Mouse (Mus musculus): ENCODE results near the gene Parp3. TPM values are rescaled to one million over a fixed set of nuclear protein-coding genes. Genes with fewer than 3 reads are reported as not detected.
A peak's percentile ranks its signal among the peaks of the same experiment; 100 is the strongest.

The Parp3 gene
- total and polyA plus RNA-seq, 3 experiments = 29.4 to 46.7 (median 31.2) TPM

DNA sequence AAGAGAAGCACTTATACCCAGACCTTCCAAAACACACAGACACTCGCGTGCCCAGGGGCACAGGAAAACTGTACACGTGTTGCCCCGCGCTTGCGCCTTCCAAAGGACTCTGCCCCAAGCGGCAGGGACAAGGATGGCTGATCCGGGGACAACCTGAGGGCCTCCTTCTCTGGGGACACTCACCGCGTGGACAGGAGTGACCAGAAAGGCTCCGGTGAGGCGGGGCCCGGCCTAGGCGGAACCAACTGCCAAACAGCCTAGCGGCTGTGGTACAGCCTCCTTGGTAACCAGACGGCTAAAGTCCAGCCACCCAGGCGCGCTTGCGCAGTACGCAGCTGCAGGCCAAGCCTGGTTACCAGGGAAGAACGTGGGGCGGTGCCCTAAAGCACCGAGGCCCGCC, 29.4 kb downstream of the Parp3 start, which contains the start of the genes Abhd14b and Abhd14a:
Abhd14b (plus strand) TSS at position 112 of the 400 bp plus-strand sequence.
Abhd14a (minus strand) TSS at position 331 of the 400 bp plus-strand sequence.
- TF ChIP-seq POLR2A (IDR thresholded peaks at IDR 0.05; ENCODE audit: insufficient read depth, low read depth, low read length) (peak; percentile 64; the same call in 1 of the 2 replicates), EP300 (IDR thresholded peaks at IDR 0.05; ENCODE audit: insufficient read depth, low read depth, low read length) (0 out of 2 replicates have a peak, but pooled peaks have one; percentile 29), CTCF (IDR thresholded peaks at IDR 0.05) (peak; percentile 73)
- Histone ChIP-seq H3K27ac (peak within 1 kb of the TSS; percentile 95), H3K9ac (ENCODE audit: low read depth, low read length) (peak within 1 kb of the TSS; percentile 64), H3K36me3 (ENCODE audit: control insufficient read depth, insufficient read depth, low read length) (no peaks in the 10 kb centered on the region), H3K27me3 (ENCODE audit: control insufficient read depth, insufficient read depth, low read length) (no peaks in the 10 kb centered on the region), H3K4me1 (ENCODE audit: control insufficient read depth, insufficient read depth, low read length) (peaks cover 10% of the 10 kb centered on the region), H3K4me3 (peak within 1 kb of the TSS; percentile 80), H3K79me2 (replicated peaks; ENCODE audit: control insufficient read depth, insufficient read depth, low read length) (no peaks in the 10 kb centered on the region)
- under 1% methylated on average over 24 of the region's 24 CpGs for WGBS
- intact Hi-C loops (cut with DNase I) = no loop called here
- DNase-seq = peak; percentile 94 to 97

DNA sequence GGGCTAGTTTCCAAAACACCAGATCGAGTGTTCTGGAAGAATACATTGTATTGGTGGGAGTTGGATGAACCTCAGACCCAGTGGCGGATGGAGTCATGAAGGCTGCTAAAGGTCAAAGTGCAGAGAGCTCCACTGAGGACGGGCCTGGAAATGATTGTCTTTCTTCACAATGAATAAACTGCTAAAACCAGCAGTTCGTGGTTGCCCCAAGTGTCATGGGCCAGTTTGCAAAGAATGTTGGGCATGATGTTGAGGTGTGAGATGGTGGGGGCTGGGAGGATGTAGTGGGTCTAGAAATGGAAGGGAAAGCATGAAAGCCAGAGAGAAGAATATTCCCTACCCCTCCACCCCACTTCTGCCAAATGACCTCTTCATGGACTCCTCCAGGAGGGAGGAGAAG, 31.9 kb downstream of the Parp3 start:
- intact Hi-C loops (cut with DNase I) = no loop called here
- peaks cover 5% of the 10 kb centered on the region for H3K4me1 ChIP-seq (ENCODE audit: control insufficient read depth, insufficient read depth, low read length)
- no peak overlapping the region for H3K27ac ChIP-seq
- no peaks in the 10 kb centered on the region for H3K36me3 ChIP-seq (ENCODE audit: control insufficient read depth, insufficient read depth, low read length)
- 76% methylated on average over 4 of the region's 4 CpGs for WGBS
- H3K4me3 ChIP-seq = no peak overlapping the region
- no peak for DNase-seq
- no peaks in the 10 kb centered on the region for H3K27me3 ChIP-seq (ENCODE audit: control insufficient read depth, insufficient read depth, low read length)
- H3K9ac ChIP-seq (ENCODE audit: low read depth, low read length) = no peak overlapping the region
- H3K79me2 ChIP-seq (replicated peaks; ENCODE audit: control insufficient read depth, insufficient read depth, low read length) = no peaks in the 10 kb centered on the region
- no peak for TF ChIP-seq EP300 (IDR thresholded peaks at IDR 0.05; ENCODE audit: insufficient read depth, low read depth, low read length)
- TF ChIP-seq POLR2A (IDR thresholded peaks at IDR 0.05; ENCODE audit: insufficient read depth, low read depth, low read length) = no peak
- TF ChIP-seq CTCF (IDR thresholded peaks at IDR 0.05) = no peak

DNA sequence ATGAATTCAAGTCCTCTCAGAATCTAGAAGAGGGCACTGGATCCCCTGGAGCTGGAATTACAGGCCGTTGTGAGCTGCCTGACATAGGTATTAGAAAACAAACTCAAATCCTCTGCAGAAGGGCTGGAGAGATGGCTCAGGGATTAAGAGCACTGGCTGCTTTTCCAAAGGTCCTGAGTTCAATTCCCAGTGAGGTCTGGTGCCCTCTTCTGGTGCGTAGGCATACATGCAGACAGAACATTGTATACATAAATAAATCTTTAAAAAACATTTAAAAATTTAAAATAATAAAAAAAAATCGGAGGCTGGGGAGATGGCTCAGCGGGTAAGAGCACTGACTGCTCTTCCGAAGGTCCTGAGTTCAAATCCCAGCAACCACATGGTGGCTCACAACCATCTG, 34.1 kb downstream of the Parp3 start:
- WGBS = 76% methylated on average over 5 of the region's 5 CpGs
- no peaks in the 10 kb centered on the region for H3K79me2 ChIP-seq (replicated peaks; ENCODE audit: control insufficient read depth, insufficient read depth, low read length)

DNA sequence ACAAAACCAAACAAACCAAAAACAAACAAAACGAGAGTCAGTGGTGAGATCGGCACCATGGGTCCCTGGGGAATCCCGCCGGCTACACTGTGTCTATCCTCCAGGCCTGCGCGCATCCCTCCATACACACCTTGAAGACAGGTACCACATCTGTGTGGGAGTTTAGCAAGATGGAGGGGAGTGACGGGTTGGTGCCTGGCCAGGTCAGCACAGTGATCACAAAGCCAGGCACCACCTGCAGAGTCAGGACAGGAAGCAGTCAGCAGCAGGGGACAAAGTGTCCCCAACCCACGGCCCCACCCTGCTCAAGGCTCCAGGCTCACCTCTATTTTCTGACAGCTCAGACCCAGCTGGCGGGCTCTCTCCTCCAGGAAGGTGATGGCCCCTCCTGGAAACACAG, 40.2 kb downstream of the Parp3 start:
- Histone ChIP-seq H3K4me3 (no peak overlapping the region), H3K79me2 (replicated peaks; ENCODE audit: control insufficient read depth, insufficient read depth, low read length) (no peaks in the 10 kb centered on the region), H3K27me3 (ENCODE audit: control insufficient read depth, insufficient read depth, low read length) (no peaks in the 10 kb centered on the region), H3K4me1 (ENCODE audit: control insufficient read depth, insufficient read depth, low read length) (peaks cover 8% of the 10 kb centered on the region), H3K9ac (ENCODE audit: low read depth, low read length) (no peak overlapping the region), H3K36me3 (ENCODE audit: control insufficient read depth, insufficient read depth, low read length) (no peaks in the 10 kb centered on the region), H3K27ac (no peak overlapping the region)
- no peak for DNase-seq
- intact Hi-C loops (cut with DNase I) = loop anchor here (10.0 kb wide), 1 partner anchor 262 kb away; the partner anchor contains the start of gene Wdr82
- TF ChIP-seq POLR2A (IDR thresholded peaks at IDR 0.05; ENCODE audit: insufficient read depth, low read depth, low read length) (no peak), CTCF (IDR thresholded peaks at IDR 0.05) (no peak), EP300 (IDR thresholded peaks at IDR 0.05; ENCODE audit: insufficient read depth, low read depth, low read length) (no peak)
- WGBS = 78% methylated on average over 9 of the region's 9 CpGs

More for the DNA sequence above, 34.1 kb downstream of the Parp3 start:
- DNase-seq = no peak
- Histone ChIP-seq H3K36me3 (ENCODE audit: control insufficient read depth, insufficient read depth, low read length) (no peaks in the 10 kb centered on the region), H3K4me1 (ENCODE audit: control insufficient read depth, insufficient read depth, low read length) (peaks cover 4% of the 10 kb centered on the region), H3K27me3 (ENCODE audit: control insufficient read depth, insufficient read depth, low read length) (no peaks in the 10 kb centered on the region), H3K9ac (ENCODE audit: low read depth, low read length) (no peak overlapping the region), H3K27ac (no peak overlapping the region), H3K4me3 (no peak overlapping the region)
- TF ChIP-seq CTCF (IDR thresholded peaks at IDR 0.05) = peak; percentile 61
- TF ChIP-seq POLR2A (IDR thresholded peaks at IDR 0.05; ENCODE audit: insufficient read depth, low read depth, low read length) = no peak
- intact Hi-C loops (cut with DNase I) = no loop called here

DNA sequence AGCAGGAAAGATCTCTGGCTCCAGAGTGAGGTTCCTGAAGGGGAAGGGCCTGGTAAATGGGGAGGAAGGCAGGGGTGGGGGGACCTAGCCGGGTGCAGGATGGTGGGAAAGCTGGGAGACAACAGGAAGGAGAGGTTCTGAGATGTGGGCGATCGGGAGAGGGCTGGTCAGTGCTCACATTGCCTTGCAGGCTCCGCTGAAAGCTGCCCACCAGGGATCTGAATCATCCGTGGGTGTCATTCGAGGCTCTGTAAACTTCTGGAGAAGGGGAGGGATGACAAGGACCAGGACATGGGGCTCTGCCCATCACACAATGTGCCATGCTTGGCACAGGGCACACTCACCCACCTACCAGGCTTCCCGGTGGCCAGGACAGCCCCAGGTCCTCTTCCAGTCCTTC, 43.4 kb downstream of the Parp3 start:
- TF ChIP-seq POLR2A (IDR thresholded peaks at IDR 0.05; ENCODE audit: insufficient read depth, low read depth, low read length) (no peak), CTCF (IDR thresholded peaks at IDR 0.05) (no peak), EP300 (IDR thresholded peaks at IDR 0.05; ENCODE audit: insufficient read depth, low read depth, low read length) (no peak)
- DNase-seq = no peak
- Histone ChIP-seq H3K27me3 (ENCODE audit: control insufficient read depth, insufficient read depth, low read length) (no peaks in the 10 kb centered on the region), H3K79me2 (replicated peaks; ENCODE audit: control insufficient read depth, insufficient read depth, low read length) (no peaks in the 10 kb centered on the region), H3K4me1 (ENCODE audit: control insufficient read depth, insufficient read depth, low read length) (peaks cover 7% of the 10 kb centered on the region), H3K9ac (ENCODE audit: low read depth, low read length) (no peak overlapping the region), H3K27ac (no peak overlapping the region), H3K4me3 (no peak overlapping the region), H3K36me3 (ENCODE audit: control insufficient read depth, insufficient read depth, low read length) (no peaks in the 10 kb centered on the region; the same call in 1 of the 2 replicates)
- intact Hi-C loops (cut with DNase I) = loop anchor here (5.0 to 10.0 kb wide), 2 partner anchors 231 to 259 kb away; partner anchors contain the start of genes Twf2 and Wdr82
- 45% methylated on average over 7 of the region's 7 CpGs for WGBS

DNA sequence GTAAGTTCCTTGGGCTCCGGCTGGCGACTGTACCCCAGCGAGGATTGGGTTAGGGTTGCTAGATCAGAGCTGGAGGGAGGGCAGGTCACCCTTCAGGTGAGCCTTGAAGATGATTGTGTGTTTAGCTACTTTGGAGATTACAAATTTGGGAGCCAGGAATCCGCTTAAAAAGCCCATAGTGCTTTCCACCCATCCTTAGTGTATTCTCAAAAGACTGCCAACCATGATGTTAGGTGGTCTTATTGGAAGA, 46.8 kb downstream of the Parp3 start:
- WGBS = under 1% methylated on average over 4 of the region's 4 CpGs
- intact Hi-C loops (cut with DNase I) = loop anchor here (5.0 to 10.0 kb wide), 2 partner anchors 228 to 255 kb away; partner anchors contain the start of genes Twf2 and Wdr82
- TF ChIP-seq EP300 (IDR thresholded peaks at IDR 0.05; ENCODE audit: insufficient read depth, low read depth, low read length) (no peak), CTCF (IDR thresholded peaks at IDR 0.05) (no peak), POLR2A (IDR thresholded peaks at IDR 0.05; ENCODE audit: insufficient read depth, low read depth, low read length) (no peak)
- Histone ChIP-seq H3K4me3 (peak overlapping the region; percentile 94), H3K4me1 (ENCODE audit: control insufficient read depth, insufficient read depth, low read length) (peaks cover 2% of the 10 kb centered on the region; the same call in 1 of the 2 replicates), H3K27ac (peak overlapping the region; percentile 93), H3K9ac (ENCODE audit: low read depth, low read length) (peak overlapping the region; percentile 84), H3K27me3 (ENCODE audit: control insufficient read depth, insufficient read depth, low read length) (no peaks in the 10 kb centered on the region), H3K79me2 (replicated peaks; ENCODE audit: control insufficient read depth, insufficient read depth, low read length) (no peaks in the 10 kb centered on the region), H3K36me3 (ENCODE audit: control insufficient read depth, insufficient read depth, low read length) (no peaks in the 10 kb centered on the region; the same call in 1 of the 2 replicates)
- no peak for DNase-seq

Data from heart, adult 2 months (tissue).